Mouse (Mus musculus): Measurements from ENCODE around the gene Senp1.

GRCm38 (mm10) chr15:98131001-98131400 is 37.5 kb upstream of the Senp1 start:
- no peak for TF ChIP-seq CTCF (IDR thresholded peaks at IDR 0.05; ENCODE audit: low read depth, low read length)
- TF ChIP-seq TAL1 (conservative IDR thresholded peaks at IDR 0.05; ENCODE audit: low read depth, low read length), result no peak
- no peak for TF ChIP-seq GATA1 (IDR thresholded peaks at IDR 0.05; ENCODE audit: borderline replicate concordance, low read length)
